Mouse (Mus musculus) limb, embryonic 14.5 days (tissue): ENCODE results near the gene Afg1l. TPM values are rescaled to one million over a fixed set of nuclear protein-coding genes. Genes with fewer than 3 reads are reported as not detected.

Experiments used
- ATAC-seq: fragments of 200-750 bp; cut with Nextera tagmentation; 2 replicates; pipeline ENCODE4 v1.8.0; 2017; ENCODE audit warnings: low read depth, moderate number of reproducible peaks, moderate TSS enrichment; ENCODE audit not compliant: low FRiP score
- DNase-seq: peaks from one replicate; pipeline ENCODE4 v3.0.0-alpha.2; 2015; ENCODE audit warnings: low spot score
- H3K27ac ChIP-seq: fragments of 300-500 bp; sonication (generic); replicated peaks from 2 replicates; pipeline ENCODE4 v1.5.1; 2014; ENCODE audit warnings: low read depth, mild to moderate bottlenecking, low read length, moderate library complexity, mixed read lengths
- H3K27me3 ChIP-seq: fragments of 300-500 bp; sonication (generic); 2 replicates; pipeline ENCODE4 v1.6.1; 2014; ENCODE audit warnings: low read length, mixed read lengths; ENCODE audit not compliant: control insufficient read depth, insufficient read depth
- H3K36me3 ChIP-seq: fragments of 300-500 bp; sonication (generic); 2 replicates; pipeline ENCODE4 v1.6.1; 2014; ENCODE audit warnings: mild to moderate bottlenecking, low read length, moderate library complexity, mixed read lengths; ENCODE audit not compliant: control insufficient read depth, insufficient read depth
- H3K4me1 ChIP-seq: fragments of 300-500 bp; sonication (generic); 2 replicates; pipeline ENCODE4 v1.6.1; 2014; ENCODE audit warnings: antibody characterized with exemption, low read length, mixed read lengths; ENCODE audit not compliant: control insufficient read depth, insufficient read depth
- H3K4me2 ChIP-seq: fragments of 300-500 bp; sonication (generic); replicated peaks from 2 replicates; pipeline ENCODE4 v1.6.1; 2014; ENCODE audit warnings: low read depth, mild to moderate bottlenecking, low read length, moderate library complexity; ENCODE audit not compliant: severe bottlenecking
- H3K4me3 ChIP-seq: fragments of 300-500 bp; sonication (generic); replicated peaks from 2 replicates; pipeline ENCODE4 v1.5.1; 2014; ENCODE audit warnings: low read length
- H3K9ac ChIP-seq: fragments of 300-500 bp; sonication (generic); 2 replicates; pipeline ENCODE4 v1.6.1; 2014; ENCODE audit warnings: mild to moderate bottlenecking, low read depth, low read length, moderate library complexity; ENCODE audit not compliant: severe bottlenecking
- H3K9me3 ChIP-seq: fragments of 300-500 bp; sonication (generic); 2 replicates; pipeline ENCODE4 v1.6.1; 2016; ENCODE audit warnings: low read length; ENCODE audit not compliant: control insufficient read depth
- POLR2A ChIP-seq: fragments of 200-500 bp; IDR thresholded peaks from 2 replicates; pipeline ENCODE4 v1.8.0; 2012; ENCODE audit warnings: inconsistent platforms, mild to moderate bottlenecking, moderate library complexity, borderline replicate concordance; ENCODE audit not compliant: insufficient read depth, insufficient read length; ENCODE audit errors: extremely low read depth
- WGBS: fragments of 180-500 bp; shearing (Covaris S2); extraction: QIAGEN DNeasy Blood & Tissue Kit; methylation state at CpG from one replicate; pipeline ENCODE4 v1.1.7; 2014; 5-methylcytosine and 5-hydroxymethylcytosine counted together
- polyA plus RNA-seq, 2 experiments: library from polyadenylated mRNA; depleted of rRNA in 1 of 2; stranded (reverse) in 1 of 2; unstranded in 1 of 2; fragments of >200 nt; fragmentation: Nextera tagmentation in 1 of 2; extraction: Ambion mirVana in 1 of 2; gene quantifications; 2 replicates each; pipeline versions ENCODE4 v1.2.1 to v1.2.3; 2012 to 2014

Afg1l gene
- polyA plus RNA-seq, 2 experiments, result 5.3 to 5.7 TPM

DNA sequence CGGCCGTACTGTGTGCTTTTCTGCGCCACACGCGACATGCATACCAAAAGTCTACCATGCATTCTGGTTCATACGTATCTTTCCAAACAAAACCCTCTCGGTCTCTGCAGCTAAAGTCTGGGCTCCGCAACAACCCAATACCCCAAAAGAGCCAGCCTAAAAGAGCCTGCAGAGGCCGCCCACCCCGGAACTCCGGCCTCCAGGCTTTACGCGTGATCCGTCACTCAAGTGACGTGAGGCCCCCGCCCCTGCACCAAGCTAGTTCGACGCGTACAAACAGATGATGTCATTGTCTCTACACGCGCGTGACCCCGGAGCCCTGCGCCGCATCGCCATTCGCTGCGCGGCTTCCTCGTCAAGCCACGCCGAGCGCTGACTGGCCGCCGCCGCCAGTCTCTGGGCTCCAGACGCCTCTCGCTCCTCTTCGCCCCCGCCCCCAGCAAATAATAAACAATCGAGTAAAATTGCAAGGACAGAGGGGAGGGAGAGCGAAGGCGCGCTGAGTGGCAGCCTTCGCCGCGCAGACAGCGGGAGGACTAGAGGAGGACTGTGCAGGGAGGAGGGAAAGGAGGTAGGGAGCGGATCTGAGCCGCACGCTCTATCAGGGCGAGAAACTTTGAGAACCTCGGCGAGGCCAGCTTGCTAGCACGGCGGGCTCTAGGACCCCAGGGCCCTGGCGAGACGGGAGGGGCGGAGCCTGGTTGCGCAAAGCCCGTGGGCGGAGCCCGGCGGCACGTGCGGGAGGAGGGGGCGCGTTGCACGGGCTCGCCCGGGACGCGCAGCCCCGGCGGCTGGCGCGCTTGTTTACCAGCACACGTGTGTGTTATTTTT, 200.7 kb downstream of the Afg1l start:
- peaks cover 8% of the 10 kb centered on the region; the same call in 1 of the 2 replicates for H3K36me3 ChIP-seq
- TF ChIP-seq POLR2A, result no peak
- no peaks in the 10 kb centered on the region for H3K9me3 ChIP-seq
- peak overlapping the region; percentile 97 for H3K4me2 ChIP-seq
- H3K9ac ChIP-seq, result peak overlapping the region; percentile 77
- DNase-seq (peak; percentile 98), ATAC-seq (peak; percentile 91)
- no peaks in the 10 kb centered on the region for H3K27me3 ChIP-seq
- H3K4me1 ChIP-seq, result peaks cover 22% of the 10 kb centered on the region
- H3K4me3 ChIP-seq, result peak overlapping the region; percentile 85
- WGBS, result under 1% methylated on average over 57 of the region's 78 CpGs
- H3K27ac ChIP-seq, result peak overlapping the region; percentile 97

- Histone ChIP-seq H3K9me3 (no peaks in the 10 kb centered on the region), H3K27ac (peak within 1 kb of the TSS; percentile 97), H3K9ac (peak within 1 kb of the TSS; percentile 77), H3K36me3 (peaks cover 11% of the 10 kb centered on the region), H3K4me2 (peak within 1 kb of the TSS; percentile 97), H3K4me1 (peaks cover 29% of the 10 kb centered on the region), H3K27me3 (no peaks in the 10 kb centered on the region), H3K4me3 (peak within 1 kb of the TSS; percentile 85)
- TF ChIP-seq POLR2A, result 0 out of 2 replicates have a peak, but pooled peaks have one; percentile 9
- peak; percentile 84 for ATAC-seq
- peak; percentile 92 for DNase-seq
- under 1% methylated on average over 59 of the region's 88 CpGs for WGBS
These were observed 201.6 kb downstream of the Afg1l start, which contains the start of gene Foxo3 for GRCm38 (mm10) chr10:42276507-42277345. Gene Foxo3 (minus strand): TSS chr10:42276755.

DNA sequence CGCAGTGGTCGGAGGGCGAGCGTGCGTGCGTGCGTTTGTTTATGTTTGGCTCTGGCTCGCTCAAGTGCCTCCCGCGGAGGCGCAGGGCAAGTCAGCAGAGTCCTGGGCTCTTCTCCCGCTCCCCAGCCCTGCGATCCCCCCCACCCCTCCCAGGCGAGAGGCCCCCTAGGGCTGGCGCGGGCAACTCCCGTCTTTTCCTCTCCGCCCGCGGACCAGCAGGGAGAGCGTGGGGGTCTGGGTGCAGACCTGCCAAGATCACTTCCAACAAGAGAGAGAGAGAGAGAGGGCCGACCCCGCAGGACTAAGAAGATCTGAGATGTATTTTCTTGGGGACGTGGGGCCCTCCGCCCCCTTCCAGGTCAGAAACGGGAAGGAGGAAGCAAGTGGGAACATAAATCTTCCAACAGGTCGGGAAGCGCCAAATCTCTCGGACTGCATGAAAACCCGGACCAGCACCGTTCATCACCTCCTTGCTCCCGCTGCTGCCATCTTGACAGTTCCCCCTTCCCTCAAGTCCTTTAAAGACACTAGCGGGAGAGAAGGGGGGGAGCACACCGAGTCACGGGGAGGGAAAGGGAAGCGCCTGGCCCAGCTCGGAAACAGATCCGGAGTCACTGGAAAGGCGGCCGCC, 202.4 kb downstream of the Afg1l start:
- no peak for ATAC-seq

GRCm38 (mm10) chr10:42275401-42275870, 202.9 kb downstream of the Afg1l start:
- Histone ChIP-seq H3K27me3 (no peaks in the 10 kb centered on the region), H3K9ac (peak overlapping the region; percentile 77), H3K9me3 (no peaks in the 10 kb centered on the region), H3K4me3 (peak overlapping the region; percentile 85), H3K36me3 (peaks cover 15% of the 10 kb centered on the region), H3K27ac (peak overlapping the region; percentile 97), H3K4me2 (peak overlapping the region; percentile 97), H3K4me1 (peaks cover 35% of the 10 kb centered on the region)
- 1% methylated on average over 28 of the region's 54 CpGs for WGBS
- ATAC-seq (no peak), DNase-seq (peak; percentile 26)
- TF ChIP-seq POLR2A, result no peak

More for the DNA sequence above, 202.4 kb downstream of the Afg1l start:
- peaks cover 35% of the 10 kb centered on the region for H3K4me1 ChIP-seq
- under 1% methylated on average over 34 of the region's 40 CpGs for WGBS
- H3K9ac ChIP-seq, result peak overlapping the region; percentile 77
- DNase-seq, result peak; percentile 50
- peak overlapping the region; percentile 85 for H3K4me3 ChIP-seq
- no peaks in the 10 kb centered on the region for H3K9me3 ChIP-seq
- H3K27ac ChIP-seq, result peak overlapping the region; percentile 97
- no peaks in the 10 kb centered on the region for H3K27me3 ChIP-seq
- peak overlapping the region; percentile 97 for H3K4me2 ChIP-seq
- TF ChIP-seq POLR2A, result no peak
- peaks cover 15% of the 10 kb centered on the region for H3K36me3 ChIP-seq
